Mouse (Mus musculus) midbrain, embryonic 16.5 days (tissue): ENCODE results near the gene Rmdn2. TPM values are rescaled to one million over a fixed set of nuclear protein-coding genes. Genes with fewer than 3 reads are reported as not detected.
A peak's percentile ranks its signal among the peaks of the same experiment; 100 is the strongest.

Experiments
- ATAC-seq: fragments of 200-750 bp; cut with Nextera tagmentation; 2 replicates; pipeline ENCODE4 v1.8.0; 2017; ENCODE audit warnings: moderate TSS enrichment
- H3K27ac ChIP-seq: fragments of 300-500 bp; sonication (generic); 2 replicates; pipeline ENCODE4 v1.5.1; 2014; ENCODE audit warnings: mild to moderate bottlenecking, low read length, mixed read lengths
- H3K27me3 ChIP-seq: fragments of 300-500 bp; sonication (generic); 2 replicates; pipeline ENCODE4 v1.6.1; 2014; ENCODE audit warnings: low read depth, low read length, mixed read lengths; ENCODE audit not compliant: control insufficient read depth, insufficient read depth
- H3K36me3 ChIP-seq: fragments of 300-500 bp; sonication (generic); 2 replicates; pipeline ENCODE4 v1.6.1; 2014; ENCODE audit warnings: mild to moderate bottlenecking, low read length, moderate library complexity, mixed read lengths; ENCODE audit not compliant: control insufficient read depth, insufficient read depth
- H3K4me1 ChIP-seq: fragments of 300-500 bp; sonication (generic); 2 replicates; pipeline ENCODE4 v1.6.1; 2014; ENCODE audit warnings: mild to moderate bottlenecking, low read length, mixed read lengths; ENCODE audit not compliant: control insufficient read depth, insufficient read depth
- H3K4me2 ChIP-seq: fragments of 300-500 bp; sonication (generic); 2 replicates; pipeline ENCODE4 v1.6.1; 2014; ENCODE audit warnings: mild to moderate bottlenecking, low read length, mixed read lengths
- H3K4me3 ChIP-seq: fragments of 300-500 bp; sonication (generic); 2 replicates; pipeline ENCODE4 v1.5.1; 2014; ENCODE audit warnings: low read depth, mild to moderate bottlenecking, low read length, moderate library complexity, mixed read lengths
- H3K9ac ChIP-seq: fragments of 300-500 bp; sonication (generic); 2 replicates; pipeline ENCODE4 v1.6.1; 2014; ENCODE audit warnings: low read depth, low read length, mixed read lengths
- H3K9me3 ChIP-seq: fragments of 300-500 bp; sonication (generic); replicated peaks from 2 replicates; pipeline ENCODE4 v1.6.1; 2014; ENCODE audit warnings: mild to moderate bottlenecking, low read length, mixed read lengths; ENCODE audit not compliant: control insufficient read depth, poor library complexity, severe bottlenecking
- WGBS: fragments of 180-500 bp; shearing (Covaris S2); extraction: QIAGEN DNeasy Blood & Tissue Kit; methylation state at CpG from one replicate; pipeline ENCODE4 v1.1.7; 2014; 5-methylcytosine and 5-hydroxymethylcytosine counted together
- polyA plus RNA-seq: library from polyadenylated mRNA; unstranded; fragments of >200 nt; fragmentation: Nextera tagmentation; extraction: Ambion mirVana; gene quantifications from 2 replicates; pipeline ENCODE4 v1.2.1, GENCODE M21; 2015

The Rmdn2 gene
- polyA plus RNA-seq, 1 experiment from 2014 or later, result 6.7 TPM

DNA sequence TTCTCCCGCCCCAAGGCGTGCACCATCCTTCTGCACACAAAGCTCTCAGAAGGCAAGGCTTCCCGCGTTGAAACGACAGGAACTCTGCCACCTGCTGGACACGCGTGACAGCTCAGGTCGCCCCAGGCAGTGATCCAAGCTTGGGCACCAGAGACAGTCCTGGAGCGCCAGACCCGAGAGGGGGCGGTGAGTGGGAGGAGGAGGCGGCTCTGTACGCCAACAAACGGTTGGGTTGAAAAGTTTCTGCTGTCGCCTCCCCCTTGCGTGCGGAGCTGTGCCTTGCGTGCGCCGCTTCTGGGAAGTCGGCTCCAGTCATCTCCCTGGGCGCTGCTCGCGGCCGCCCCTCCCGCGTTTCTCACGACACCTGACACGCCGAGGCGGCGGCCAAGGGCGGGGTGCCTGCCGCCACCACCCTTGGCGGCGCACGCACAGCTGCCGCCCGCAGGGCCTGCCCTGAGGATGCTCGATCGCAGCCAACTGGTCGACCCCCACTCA, 104.0 kb downstream of the Rmdn2 start:
- WGBS, result 0% methylated on average over 42 of the region's 42 CpGs
- peak; percentile 82 for ATAC-seq
- Histone ChIP-seq H3K4me3 (peak overlapping the region; percentile 52), H3K9ac (peak overlapping the region; percentile 53), H3K36me3 (no peaks in the 10 kb centered on the region), H3K4me1 (peaks cover 27% of the 10 kb centered on the region), H3K27ac (no peak overlapping the region), H3K4me2 (peak overlapping the region; percentile 95), H3K9me3 (no peaks in the 10 kb centered on the region), H3K27me3 (peaks cover 33% of the 10 kb centered on the region)

DNA sequence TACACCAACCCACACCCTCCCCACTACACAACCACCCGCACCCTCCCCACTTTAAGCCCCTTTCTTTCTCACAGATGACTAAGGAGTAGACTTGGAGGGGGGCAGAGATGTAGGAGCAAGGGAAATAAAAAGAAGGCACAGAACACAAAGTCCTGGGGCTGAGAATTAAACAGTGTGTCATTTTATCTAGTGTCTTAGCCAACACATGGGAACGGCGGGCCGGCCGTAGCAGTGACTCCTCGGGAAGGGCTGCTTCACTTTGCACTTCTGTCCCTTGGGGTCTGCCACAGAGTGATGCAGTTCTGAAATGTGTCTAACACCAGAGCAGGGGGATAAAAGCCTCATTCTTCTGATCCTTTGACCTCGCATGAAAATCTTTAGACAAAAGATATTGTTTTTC, 109.0 kb downstream of the Rmdn2 start:
- no peak overlapping the region for H3K4me2 ChIP-seq
- H3K9me3 ChIP-seq, result no peaks in the 10 kb centered on the region
- H3K9ac ChIP-seq, result no peak overlapping the region
- ATAC-seq, result no peak
- no peaks in the 10 kb centered on the region for H3K4me1 ChIP-seq
- H3K36me3 ChIP-seq, result no peaks in the 10 kb centered on the region
- peaks cover 5% of the 10 kb centered on the region; the same call in 1 of the 2 replicates for H3K27me3 ChIP-seq
- WGBS, result 74% methylated on average over 7 of the region's 7 CpGs
- H3K27ac ChIP-seq, result no peak overlapping the region
- H3K4me3 ChIP-seq, result no peak overlapping the region

DNA sequence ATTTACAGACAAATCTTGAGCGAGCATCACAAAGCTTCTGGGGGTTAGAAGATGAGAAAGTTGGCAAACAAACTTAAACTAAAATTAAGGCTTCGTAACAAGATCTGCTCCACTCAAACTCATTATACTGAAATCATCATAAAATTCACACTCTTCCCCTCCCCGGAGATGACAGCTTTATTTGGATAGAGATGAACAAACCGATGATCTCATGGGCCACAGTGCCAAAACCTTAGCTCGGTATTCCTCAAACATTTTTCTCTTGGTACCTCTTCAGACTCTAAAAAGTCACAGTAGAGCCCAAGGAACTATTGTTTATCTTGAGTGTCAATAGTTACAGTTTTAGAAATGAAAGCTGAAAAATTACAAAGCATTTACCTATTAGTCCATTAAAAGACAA, 115.0 kb downstream of the Rmdn2 start:
- no peak overlapping the region for H3K4me2 ChIP-seq
- no peak overlapping the region for H3K4me3 ChIP-seq
- no peaks in the 10 kb centered on the region for H3K9me3 ChIP-seq
- no peaks in the 10 kb centered on the region for H3K27me3 ChIP-seq
- H3K9ac ChIP-seq, result no peak overlapping the region
- H3K27ac ChIP-seq, result no peak overlapping the region
- H3K36me3 ChIP-seq, result no peaks in the 10 kb centered on the region
- no peak for ATAC-seq
- 91% methylated on average over 5 of the region's 5 CpGs for WGBS
- peaks cover 6% of the 10 kb centered on the region; the same call in 1 of the 2 replicates for H3K4me1 ChIP-seq

DNA sequence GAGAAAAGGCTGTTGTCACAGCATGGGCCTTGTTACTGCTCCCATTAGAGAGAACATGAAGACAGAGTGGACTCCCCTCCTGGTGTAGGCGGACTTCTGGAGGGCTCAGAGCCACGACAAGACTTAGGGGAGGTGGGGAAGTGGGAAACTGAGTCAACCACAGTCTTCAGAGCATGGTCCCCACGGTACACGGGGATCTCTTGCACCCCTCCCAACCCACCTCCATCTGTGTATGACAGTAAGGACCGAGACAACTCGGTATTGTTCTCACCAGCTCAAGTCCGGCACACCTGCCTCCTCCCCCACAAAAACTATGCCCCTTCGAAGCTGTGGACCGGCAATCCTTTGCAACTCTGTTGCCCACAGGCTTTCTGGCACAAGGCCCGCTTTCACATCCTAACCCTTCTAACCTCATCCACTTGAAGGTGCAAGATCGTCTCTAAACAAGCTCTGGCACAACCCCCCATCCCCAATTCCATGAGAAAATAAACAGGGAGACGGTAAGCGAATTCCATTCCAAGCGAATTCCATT, 116.5 kb downstream of the Rmdn2 start:
- H3K4me1 ChIP-seq, result peaks cover 6% of the 10 kb centered on the region; the same call in 1 of the 2 replicates
- no peak overlapping the region for H3K27ac ChIP-seq
- H3K4me2 ChIP-seq, result peak overlapping the region; percentile 45
- H3K4me3 ChIP-seq, result peak overlapping the region; percentile 11; the same call in 1 of the 2 replicates
- H3K9ac ChIP-seq, result peak overlapping the region; percentile 17; the same call in 1 of the 2 replicates
- no peaks in the 10 kb centered on the region for H3K9me3 ChIP-seq
- no peaks in the 10 kb centered on the region for H3K27me3 ChIP-seq
- ATAC-seq, result no peak
- 41% methylated on average over 14 of the region's 14 CpGs for WGBS
- no peaks in the 10 kb centered on the region for H3K36me3 ChIP-seq

DNA sequence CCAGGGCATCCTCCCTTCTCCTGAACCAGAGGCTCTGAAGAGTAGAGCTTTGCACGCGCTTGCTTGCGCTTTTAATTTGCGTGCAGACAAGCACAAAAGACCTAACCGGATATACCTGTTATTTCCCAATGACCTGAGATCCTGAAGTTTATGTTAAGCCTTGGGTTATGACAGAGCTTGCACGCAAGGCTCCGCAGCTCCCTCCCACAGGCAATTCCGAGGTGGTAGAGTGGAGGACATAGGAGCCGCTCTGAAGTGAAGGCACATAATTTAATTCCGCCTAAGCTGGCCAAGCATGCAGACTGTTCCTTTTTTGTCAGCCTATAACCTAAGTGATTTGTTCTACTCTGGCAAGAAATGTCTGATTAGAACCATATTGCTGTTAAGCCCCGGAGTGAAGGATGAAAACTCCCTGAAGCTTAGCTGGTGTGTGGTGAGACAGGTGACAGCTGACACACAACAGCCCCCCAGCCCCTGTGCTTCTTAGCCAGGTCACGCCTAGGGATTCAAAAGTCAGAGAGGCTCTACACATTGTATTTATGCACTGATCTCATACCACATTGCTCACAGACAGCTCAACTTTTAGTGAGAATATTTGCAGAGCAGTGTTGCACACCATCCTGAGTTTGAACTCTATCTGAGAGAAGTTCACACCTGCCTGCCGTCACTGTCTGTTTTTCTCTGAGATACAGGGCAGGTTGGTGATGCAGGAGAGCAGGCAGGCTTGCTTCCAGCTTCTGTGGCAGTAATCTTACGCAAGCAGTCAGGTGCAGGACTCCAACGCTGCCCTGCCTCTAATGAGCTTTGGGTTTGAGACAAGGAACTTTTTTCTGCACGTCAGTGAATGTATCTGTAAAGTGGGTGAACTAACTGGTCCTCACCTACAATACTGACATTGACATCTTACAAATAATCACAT, 117.2 kb downstream of the Rmdn2 start:
- Histone ChIP-seq H3K9ac (peak overlapping the region; percentile 17; the same call in 1 of the 2 replicates), H3K27me3 (no peaks in the 10 kb centered on the region), H3K9me3 (no peaks in the 10 kb centered on the region), H3K4me2 (peak overlapping the region; percentile 45), H3K4me1 (peaks cover 6% of the 10 kb centered on the region; the same call in 1 of the 2 replicates), H3K36me3 (no peaks in the 10 kb centered on the region), H3K27ac (no peak overlapping the region), H3K4me3 (peak overlapping the region; percentile 11; the same call in 1 of the 2 replicates)
- 31% methylated on average over 16 of the region's 16 CpGs for WGBS
- peak; percentile 39; the same call in 1 of the 2 replicates for ATAC-seq

DNA sequence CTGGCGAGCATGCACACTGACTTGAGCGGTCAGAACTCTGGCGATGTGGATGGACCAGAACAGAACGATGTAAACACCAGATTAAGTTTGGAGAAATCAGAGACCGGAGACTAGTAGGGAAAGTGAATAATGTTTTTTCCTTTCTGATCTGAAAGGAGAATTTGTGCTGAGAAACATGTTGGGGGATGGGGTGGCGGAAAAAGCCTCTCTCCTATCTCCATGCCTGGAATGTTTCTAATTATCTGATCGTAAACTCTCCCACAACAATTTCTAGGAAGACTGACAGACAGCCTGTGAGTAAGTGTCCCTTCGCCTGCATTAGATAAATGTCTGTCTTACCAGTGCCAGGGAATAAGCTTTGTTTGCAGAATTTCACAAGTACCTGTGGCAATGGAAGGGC, 119.3 kb downstream of the Rmdn2 start:
- no peaks in the 10 kb centered on the region for H3K9me3 ChIP-seq
- no peak overlapping the region for H3K4me3 ChIP-seq
- H3K27me3 ChIP-seq, result no peaks in the 10 kb centered on the region
- H3K4me1 ChIP-seq, result peaks cover 6% of the 10 kb centered on the region; the same call in 1 of the 2 replicates
- no peak overlapping the region for H3K27ac ChIP-seq
- ATAC-seq, result no peak
- H3K9ac ChIP-seq, result no peak overlapping the region
- H3K36me3 ChIP-seq, result no peaks in the 10 kb centered on the region
- 82% methylated on average over 8 of the region's 8 CpGs for WGBS
- no peak overlapping the region for H3K4me2 ChIP-seq

DNA sequence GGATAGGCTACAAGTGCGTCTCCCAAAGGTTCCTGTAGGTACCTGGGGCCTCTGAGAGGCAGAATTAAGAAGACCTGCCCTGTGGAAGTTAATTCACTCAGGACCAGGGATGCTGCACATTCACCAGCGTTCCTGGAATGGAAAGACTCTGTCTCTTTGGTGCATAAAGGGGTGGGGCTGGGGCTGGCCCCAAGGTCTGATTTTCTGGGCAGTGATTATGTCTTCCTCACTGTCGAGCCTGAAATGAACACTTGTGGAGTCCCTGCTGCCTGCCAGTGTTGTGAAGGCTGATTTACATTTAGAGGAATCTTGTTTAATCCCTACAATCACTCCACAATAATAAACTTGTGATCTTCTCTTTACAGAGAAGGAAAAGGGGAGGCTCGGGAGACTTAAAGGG, 121.4 kb downstream of the Rmdn2 start:
- no peak for ATAC-seq
- no peak overlapping the region for H3K27ac ChIP-seq
- no peak overlapping the region for H3K9ac ChIP-seq
- H3K4me1 ChIP-seq, result peaks cover 6% of the 10 kb centered on the region; the same call in 1 of the 2 replicates
- no peaks in the 10 kb centered on the region for H3K36me3 ChIP-seq
- no peak overlapping the region for H3K4me2 ChIP-seq
- no peaks in the 10 kb centered on the region for H3K27me3 ChIP-seq
- H3K4me3 ChIP-seq, result no peak overlapping the region
- 31% methylated on average over 4 of the region's 4 CpGs for WGBS
- no peaks in the 10 kb centered on the region for H3K9me3 ChIP-seq

DNA sequence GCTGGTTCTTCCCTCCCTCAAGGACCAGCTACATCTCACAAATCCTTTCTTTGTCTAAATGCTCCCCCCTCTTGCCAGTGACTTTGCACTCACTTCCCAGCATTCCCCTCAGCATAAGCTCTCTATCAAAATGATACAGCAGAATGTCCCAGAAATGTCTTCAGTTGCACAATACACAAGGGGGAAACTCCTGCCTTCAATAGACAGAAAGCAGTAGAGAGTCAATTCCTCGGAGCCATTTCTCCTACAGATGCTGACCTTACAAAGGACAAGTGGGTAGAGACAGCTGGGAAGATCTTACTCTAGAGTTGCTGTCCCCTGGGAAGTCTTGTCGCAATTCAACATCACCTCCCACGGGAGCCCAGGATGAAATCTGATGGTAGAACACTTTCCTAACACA, 125.9 kb downstream of the Rmdn2 start:
- Histone ChIP-seq H3K9ac (no peak overlapping the region), H3K4me3 (no peak overlapping the region), H3K9me3 (no peaks in the 10 kb centered on the region), H3K27me3 (no peaks in the 10 kb centered on the region), H3K36me3 (no peaks in the 10 kb centered on the region), H3K4me2 (no peak overlapping the region), H3K27ac (no peak overlapping the region), H3K4me1 (no peaks in the 10 kb centered on the region)
- 82% methylated on average over 3 of the region's 3 CpGs for WGBS
- ATAC-seq, result no peak
